Mouse (Mus musculus): ENCODE measurements around the gene Naa15. TPM values are rescaled to one million over a fixed set of nuclear protein-coding genes. Genes with fewer than 3 reads are reported as not detected.

Naa15 gene
- polyA plus RNA-seq, 1 experiment from 2014 or later, result 39.6 TPM

GRCm38 (mm10) chr3:51518763-51519121 lies 103.8 kb downstream of the Naa15 start:
- Histone ChIP-seq H3K9ac (ENCODE audit: low read depth, low read length) (no peak overlapping the region), H3K4me2 (no peak overlapping the region), H3K27ac (ENCODE audit: low read depth, low read length) (no peak overlapping the region), H3K36me3 (ENCODE audit: control insufficient read depth, insufficient read depth, low read length) (peaks cover 8% of the 10 kb centered on the region; the same call in 1 of the 2 replicates), H3K27me3 (ENCODE audit: control insufficient read depth, insufficient read depth, low read length) (no peaks in the 10 kb centered on the region), H3K4me3 (ENCODE audit: low read depth, low read length) (no peak overlapping the region), H3K9me3 (replicated peaks; ENCODE audit: control insufficient read depth, low read length) (no peaks in the 10 kb centered on the region), H3K4me1 (ENCODE audit: control insufficient read depth, insufficient read depth, low read length) (peaks cover 4% of the 10 kb centered on the region; the same call in 1 of the 2 replicates)
- 59% methylated on average over 8 of the region's 8 CpGs for WGBS (ENCODE audit: insufficient replicate concordance)
- ATAC-seq (replicated peaks; ENCODE audit: insufficient number of reproducible peaks, low FRiP score, low TSS enrichment), result no peak

- Histone ChIP-seq H3K4me2 (no peak overlapping the region), H3K36me3 (ENCODE audit: control insufficient read depth, insufficient read depth, low read length) (peaks cover 20% of the 10 kb centered on the region), H3K4me1 (ENCODE audit: control insufficient read depth, insufficient read depth, low read length) (peaks cover 4% of the 10 kb centered on the region; the same call in 1 of the 2 replicates), H3K9me3 (replicated peaks; ENCODE audit: control insufficient read depth, low read length) (no peaks in the 10 kb centered on the region), H3K9ac (ENCODE audit: low read depth, low read length) (no peak overlapping the region), H3K27ac (ENCODE audit: low read depth, low read length) (no peak overlapping the region), H3K27me3 (ENCODE audit: control insufficient read depth, insufficient read depth, low read length) (no peaks in the 10 kb centered on the region), H3K4me3 (ENCODE audit: low read depth, low read length) (no peak overlapping the region)
- 88% methylated on average over 14 of the region's 14 CpGs for WGBS (ENCODE audit: insufficient replicate concordance)
- no peak for ATAC-seq (replicated peaks; ENCODE audit: insufficient number of reproducible peaks, low FRiP score, low TSS enrichment)
Measured at GRCm38 (mm10) chr3:51521262-51521661, 106.3 kb downstream of the Naa15 start.

- H3K9me3 ChIP-seq (replicated peaks; ENCODE audit: control insufficient read depth, low read length), result no peaks in the 10 kb centered on the region
- H3K36me3 ChIP-seq (ENCODE audit: control insufficient read depth, insufficient read depth, low read length), result peaks cover 27% of the 10 kb centered on the region
- H3K4me2 ChIP-seq, result no peak overlapping the region
- WGBS (ENCODE audit: insufficient replicate concordance), result 87% methylated on average over 16 of the region's 16 CpGs
- no peaks in the 10 kb centered on the region for H3K4me1 ChIP-seq (ENCODE audit: control insufficient read depth, insufficient read depth, low read length)
- no peak overlapping the region for H3K4me3 ChIP-seq (ENCODE audit: low read depth, low read length)
- H3K9ac ChIP-seq (ENCODE audit: low read depth, low read length), result no peak overlapping the region
- ATAC-seq (replicated peaks; ENCODE audit: insufficient number of reproducible peaks, low FRiP score, low TSS enrichment), result no peak
- H3K27me3 ChIP-seq (ENCODE audit: control insufficient read depth, insufficient read depth, low read length), result no peaks in the 10 kb centered on the region
- no peak overlapping the region for H3K27ac ChIP-seq (ENCODE audit: low read depth, low read length)
Measured at GRCm38 (mm10) chr3:51525186-51525785, 110.3 kb downstream of the Naa15 start.

Other genes starting within 250 kb of the Naa15 start
- 10.4 and 12.2 TPM in 2 replicates for gene Noct, start 190.7 kb upstream of the Naa15 start, polyA plus RNA-seq (2014; fragmentation: Nextera tagmentation; extraction: Ambion mirVana)
- gene Elf2, start 74.5 kb upstream of the Naa15 start, polyA plus RNA-seq (2014; fragmentation: Nextera tagmentation; extraction: Ambion mirVana), result 44.5 and 48.2 TPM in 2 replicates
- gene Mgarp, start 18.4 kb upstream of the Naa15 start, polyA plus RNA-seq (2014; fragmentation: Nextera tagmentation; extraction: Ambion mirVana), result 14.2 and 15.4 TPM in 2 replicates
- gene Ndufc1, start 6.2 kb upstream of the Naa15 start, polyA plus RNA-seq (2014; fragmentation: Nextera tagmentation; extraction: Ambion mirVana), result 1,265 and 1,267 TPM in 2 replicates
- 13.7 and 16.2 TPM in 2 replicates for gene Rab33b, start 68.8 kb downstream of the Naa15 start, polyA plus RNA-seq (2014; fragmentation: Nextera tagmentation; extraction: Ambion mirVana)
- 6.0 and 8.4 TPM in 2 replicates for gene Setd7, start 145.7 kb downstream of the Naa15 start, polyA plus RNA-seq (2014; fragmentation: Nextera tagmentation; extraction: Ambion mirVana)
- 1.6 and 2.9 TPM in 2 replicates for gene Mgst2, start 245.2 kb downstream of the Naa15 start, polyA plus RNA-seq (2014; fragmentation: Nextera tagmentation; extraction: Ambion mirVana)